Mouse (Mus musculus) ES-E14 (cell line): ENCODE measurements around the gene Kyat3. TPM values are rescaled to one million over a fixed set of nuclear protein-coding genes. Genes with fewer than 3 reads are reported as not detected.
"Not testable (repeated sequence)": the region's sequence is repeated elsewhere in the genome, so short reads cannot be mapped to it uniquely, and the experiment has no call there.

Source experiments
- DNase-seq: peaks from one replicate; pipeline ENCODE4 v3.0.0-alpha.2; 2013; ENCODE audit warnings: low read depth, low spot score
- H3K27ac ChIP-seq: 2 replicates; pipeline ENCODE4 v1.5.1; 2012; ENCODE audit warnings: low read depth, mild to moderate bottlenecking, low read length, moderate library complexity, mixed read lengths; ENCODE audit not compliant: poor library complexity, insufficient read depth, severe bottlenecking
- H3K36me3 ChIP-seq: 2 replicates; pipeline ENCODE4 v1.6.1; 2012; ENCODE audit warnings: mild to moderate bottlenecking, low read length, moderate library complexity, mixed read lengths; ENCODE audit not compliant: control insufficient read depth, poor library complexity, insufficient read depth, severe bottlenecking
- H3K4me1 ChIP-seq, 2 experiments: fragments of 150-350 bp in 1 of 2; sonication (generic) in 1 of 2; 2 replicates each; pipeline ENCODE4 v1.6.1; 2012; ENCODE audit warnings: low read length in 2 of 2, mild to moderate bottlenecking in 1 of 2, mixed read lengths in 1 of 2; ENCODE audit not compliant: control insufficient read depth in 2 of 2, insufficient read depth in 2 of 2, poor library complexity in 1 of 2
- H3K4me3 ChIP-seq, 2 experiments: fragments of 150-350 bp in 1 of 2; sonication (generic) in 1 of 2; 2 replicates each; pipeline ENCODE4 v1.5.1; 2012; ENCODE audit warnings: low read length in 2 of 2, low read depth in 1 of 2, mild to moderate bottlenecking in 1 of 2, mixed read lengths in 1 of 2; ENCODE audit not compliant: insufficient read depth in 1 of 2, poor library complexity in 1 of 2, severe bottlenecking in 1 of 2
- H3K9ac ChIP-seq: 2 replicates; pipeline ENCODE4 v1.6.1; 2012; ENCODE audit warnings: low read depth, mild to moderate bottlenecking, low read length, mixed read lengths; ENCODE audit not compliant: poor library complexity, insufficient read depth, severe bottlenecking
- H3K9me3 ChIP-seq: fragments of 150-350 bp; sonication (generic); 2 replicates; pipeline ENCODE4 v1.6.1; 2012; ENCODE audit warnings: low read depth, mild to moderate bottlenecking, low read length; ENCODE audit not compliant: control insufficient read depth, insufficient read depth
- CHD2 ChIP-seq: IDR thresholded peaks from 2 replicates; pipeline ENCODE4 v1.6.1; 2014; ENCODE audit warnings: mild to moderate bottlenecking, low read depth, low read length, inconsistent platforms
- HCFC1 ChIP-seq: IDR thresholded peaks from 2 replicates; pipeline ENCODE4 v1.6.1; 2012; ENCODE audit warnings: low read length, inconsistent platforms, borderline replicate concordance; ENCODE audit not compliant: insufficient read depth
- MAFK ChIP-seq: IDR thresholded peaks from 2 replicates; pipeline ENCODE4 v1.6.1; 2014; ENCODE audit warnings: mild to moderate bottlenecking, low read depth, low read length, inconsistent platforms; ENCODE audit not compliant: insufficient read depth
- ZC3H11A ChIP-seq: IDR thresholded peaks from 2 replicates; pipeline ENCODE4 v1.6.1; 2012; ENCODE audit warnings: low read depth, mild to moderate bottlenecking, inconsistent platforms, low read length, borderline replicate concordance
- ZNF384 ChIP-seq: IDR thresholded peaks from 2 replicates; pipeline ENCODE4 v1.6.1; 2012; ENCODE audit warnings: low read depth, low read length, inconsistent platforms
- in situ Hi-C, 2 experiments: fragments of 600-800 bp; cut with MboI; formaldehyde crosslinking; loops; one replicate each; pipeline ENCODE4 v1.15.1; 2025; ENCODE audit warnings: low sequenced_read_pairs in 2 of 2, inconsistent platforms in 1 of 2; ENCODE audit not compliant: unreplicated experiment in 2 of 2
- total RNA-seq: library from RNA; depleted of rRNA; stranded (reverse); fragments of 300-350 nt; gene quantifications from 2 replicates; pipeline ENCODE4 v1.2.3, GENCODE M21; 2012

Gene Kyat3
- total RNA-seq, 1 experiment, result 11.7 TPM

GRCm38 (mm10) chr3:142708849-142709419 lies 8.1 kb downstream of the Kyat3 start:
- H3K4me1 ChIP-seq, result peaks cover 0 to 9% of the 10 kb centered on the region in 2 experiments; a peak in 2 of 4 replicates
- in situ Hi-C loops, result loop anchor here (10.0 to 25.0 kb wide), 3 partner anchors 64 to 222 kb away; partner anchors contain the start of gene Gbp5 (in 2 of the 2)
- H3K4me3 ChIP-seq, result no peak overlapping the region
- peak; percentile 73 for DNase-seq
- TF ChIP-seq ZC3H11A (peak; percentile 46; the same call in 1 of the 2 replicates), MAFK (no peak)
- no peak overlapping the region for H3K27ac ChIP-seq
- H3K36me3 ChIP-seq, result peaks cover 5% of the 10 kb centered on the region; the same call in 1 of the 2 replicates
- no peak overlapping the region for H3K9ac ChIP-seq
- H3K9me3 ChIP-seq, result no peaks in the 10 kb centered on the region

- Histone ChIP-seq H3K9me3 (no peaks in the 10 kb centered on the region), H3K4me3 (no peak overlapping the region), H3K36me3 (peaks cover 5% of the 10 kb centered on the region; the same call in 1 of the 2 replicates), H3K9ac (no peak overlapping the region), H3K4me1 (peaks cover 0 to 7% of the 10 kb centered on the region in 2 experiments; a peak in 2 of 4 replicates), H3K27ac (no peak overlapping the region)
- no peak for TF ChIP-seq ZNF384
- no peak for TF ChIP-seq CHD2
- no peak for TF ChIP-seq HCFC1
- no peak for TF ChIP-seq MAFK
- TF ChIP-seq ZC3H11A, result no peak
- DNase-seq, result peak; percentile 39
- in situ Hi-C loops, result loop anchor here in 1 of 2 experiments (25.0 kb wide), 1 partner anchor 223 kb away; the partner anchor contains the start of gene Gbp5
These were observed 9.6 kb downstream of the Kyat3 start for GRCm38 (mm10) chr3:142710360-142711007.

GRCm38 (mm10) chr3:142711372-142711771 lies 10.5 kb downstream of the Kyat3 start:
- peaks cover 5% of the 10 kb centered on the region; the same call in 1 of the 2 replicates for H3K36me3 ChIP-seq
- H3K27ac ChIP-seq, result no peak overlapping the region
- no peak overlapping the region for H3K9ac ChIP-seq
- H3K4me1 ChIP-seq, result peaks cover 0 to 5% of the 10 kb centered on the region in 2 experiments; a peak in 2 of 4 replicates
- no peaks in the 10 kb centered on the region for H3K9me3 ChIP-seq
- TF ChIP-seq MAFK, result no peak
- no peak for TF ChIP-seq ZNF384
- no peak for DNase-seq
- no peak overlapping the region for H3K4me3 ChIP-seq
- in situ Hi-C loops, result loop anchor here in 1 of 2 experiments (25.0 kb wide), 1 partner anchor 224 kb away; the partner anchor contains the start of gene Gbp5

GRCm38 (mm10) chr3:142712401-142713040 lies 11.7 kb downstream of the Kyat3 start:
- DNase-seq, H3K27ac ChIP-seq, H3K4me3 ChIP-seq, H3K4me1 ChIP-seq, H3K9me3 ChIP-seq, H3K36me3 ChIP-seq, H3K9ac ChIP-seq: not testable (repeated sequence)
- in situ Hi-C loops, result loop anchor here in 1 of 2 experiments (25.0 kb wide), 1 partner anchor 225 kb away; the partner anchor contains the start of gene Gbp5
